Mouse (Mus musculus) limb, embryonic 10.5 days (tissue): ENCODE measurements at regions not wholly inside any gene's neighbourhood (a gene's known extent, or its start where the extent isn't known, plus 50 kb on each side); places are given as distances from the start of the nearest gene placed in this dataset.

Experiments
- DNase-seq: peaks from one replicate; pipeline ENCODE4 v3.0.0-alpha.2; 2017; ENCODE audit warnings: low spot score
- H3K27ac ChIP-seq: fragments of 300-500 bp; sonication (generic); 2 replicates; pipeline ENCODE4 v1.5.1; 2016; ENCODE audit warnings: mild to moderate bottlenecking
- H3K27me3 ChIP-seq: fragments of 300-500 bp; sonication (generic); 2 replicates; pipeline ENCODE4 v1.6.1; 2016; ENCODE audit warnings: low read depth, mild to moderate bottlenecking; ENCODE audit not compliant: poor library complexity, severe bottlenecking
- H3K36me3 ChIP-seq: fragments of 300-500 bp; sonication (generic); 2 replicates; pipeline ENCODE4 v1.6.1; 2016; ENCODE audit warnings: mild to moderate bottlenecking, moderate library complexity
- H3K4me1 ChIP-seq: fragments of 300-500 bp; sonication (generic); 2 replicates; pipeline ENCODE4 v1.6.1; 2016
- H3K4me3 ChIP-seq: fragments of 300-500 bp; sonication (generic); 2 replicates; pipeline ENCODE4 v1.5.1; 2016; ENCODE audit warnings: mild to moderate bottlenecking, moderate library complexity
- H3K9me3 ChIP-seq: fragments of 300-500 bp; sonication (generic); replicated peaks from 2 replicates; pipeline ENCODE4 v1.6.1; 2016; ENCODE audit warnings: mild to moderate bottlenecking
- WGBS: fragments of 180-500 bp; shearing (Covaris S2); methylation state at CpG from one replicate; pipeline ENCODE4 v1.1.7; 2016; 5-methylcytosine and 5-hydroxymethylcytosine counted together

GRCm38 (mm10) chr2:61527127-61527526 lies 51.3 kb upstream of the Tank start:
- 87% methylated on average over 3 of the region's 3 CpGs for WGBS
- Histone ChIP-seq H3K27me3 (no peaks in the 10 kb centered on the region), H3K9me3 (no peaks in the 10 kb centered on the region), H3K4me3 (no peak overlapping the region), H3K36me3 (no peaks in the 10 kb centered on the region), H3K27ac (no peak overlapping the region), H3K4me1 (no peaks in the 10 kb centered on the region)
- no peak for DNase-seq

- no peaks in the 10 kb centered on the region for H3K9me3 ChIP-seq
- no peaks in the 10 kb centered on the region for H3K36me3 ChIP-seq
- H3K4me1 ChIP-seq: no peaks in the 10 kb centered on the region
- 88% methylated on average over 6 of the region's 6 CpGs for WGBS
- no peak overlapping the region for H3K27ac ChIP-seq
- no peak overlapping the region for H3K4me3 ChIP-seq
- H3K27me3 ChIP-seq: no peaks in the 10 kb centered on the region
- no peak for DNase-seq
Measured at GRCm38 (mm10) chr2:61524060-61524734, 54.2 kb upstream of the Tank start.

DNA sequence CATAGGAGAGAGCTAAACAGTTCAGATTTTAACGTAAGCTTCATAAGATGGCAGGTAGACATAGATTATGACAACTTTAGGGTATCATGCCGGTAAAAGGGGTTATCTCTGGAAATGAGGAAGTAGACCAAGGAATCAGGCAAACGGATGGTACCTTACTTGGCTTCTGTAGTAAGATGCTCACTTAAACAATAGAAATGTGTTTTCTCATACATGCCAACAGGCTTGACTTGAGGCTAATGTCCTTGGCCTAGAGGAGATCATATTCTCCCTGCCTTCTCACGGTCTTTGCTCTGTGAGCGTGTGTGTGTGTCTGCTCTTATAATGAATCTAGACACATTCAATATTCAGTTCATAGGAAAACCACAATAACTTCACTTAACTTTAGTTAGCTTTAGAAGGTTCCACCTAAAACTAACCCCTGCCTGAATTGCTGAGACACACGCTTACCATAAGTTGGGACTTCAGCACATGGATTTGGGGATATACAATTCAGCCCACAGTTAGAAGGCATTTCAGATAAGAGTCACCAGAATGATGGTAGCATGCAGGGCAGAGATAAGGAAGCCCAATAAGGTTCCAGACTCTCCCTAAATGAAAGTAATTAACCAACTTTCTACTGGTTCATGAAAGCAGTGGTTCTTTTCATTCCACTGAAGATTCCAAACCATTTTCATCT lies 63.8 kb upstream of the Tank start:
- Histone ChIP-seq H3K4me1 (no peaks in the 10 kb centered on the region), H3K36me3 (no peaks in the 10 kb centered on the region), H3K4me3 (no peak overlapping the region), H3K27ac (no peak overlapping the region), H3K27me3 (no peaks in the 10 kb centered on the region), H3K9me3 (no peaks in the 10 kb centered on the region)
- DNase-seq: no peak
- WGBS: 96% methylated on average over 6 of the region's 6 CpGs

DNA sequence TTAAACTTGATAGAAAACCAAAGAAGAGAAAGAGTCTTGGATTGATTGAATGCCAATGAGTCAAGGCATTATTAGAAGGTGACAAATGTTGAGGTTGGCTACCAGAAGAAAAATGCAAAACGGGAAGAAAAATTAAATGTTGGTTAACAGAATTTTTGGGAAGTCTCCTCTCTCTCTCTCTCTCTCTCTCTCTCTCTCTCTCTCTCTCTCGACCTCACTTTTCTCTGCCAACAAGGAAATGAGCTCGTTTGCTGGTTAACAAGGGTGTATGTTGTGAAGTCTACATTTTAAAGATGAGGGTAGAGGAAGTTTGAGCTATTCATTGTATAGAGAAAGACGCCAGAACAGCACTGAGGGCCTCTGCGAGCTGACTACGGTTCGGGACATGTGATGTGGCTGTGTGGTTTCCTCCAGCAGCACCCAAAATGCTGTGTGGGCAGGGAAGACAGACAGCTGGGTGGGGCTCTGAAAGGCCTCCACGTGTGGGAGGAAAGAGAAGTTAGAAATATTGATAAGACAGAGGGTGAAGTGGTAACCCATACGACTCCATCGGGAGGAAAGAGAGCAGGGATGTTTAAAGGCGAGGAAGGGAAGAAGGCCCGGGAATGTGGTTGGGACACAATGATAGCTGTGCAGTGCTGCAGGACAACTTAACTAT lies 64.5 kb upstream of the Tank start:
- H3K27ac ChIP-seq: no peak overlapping the region

DNA sequence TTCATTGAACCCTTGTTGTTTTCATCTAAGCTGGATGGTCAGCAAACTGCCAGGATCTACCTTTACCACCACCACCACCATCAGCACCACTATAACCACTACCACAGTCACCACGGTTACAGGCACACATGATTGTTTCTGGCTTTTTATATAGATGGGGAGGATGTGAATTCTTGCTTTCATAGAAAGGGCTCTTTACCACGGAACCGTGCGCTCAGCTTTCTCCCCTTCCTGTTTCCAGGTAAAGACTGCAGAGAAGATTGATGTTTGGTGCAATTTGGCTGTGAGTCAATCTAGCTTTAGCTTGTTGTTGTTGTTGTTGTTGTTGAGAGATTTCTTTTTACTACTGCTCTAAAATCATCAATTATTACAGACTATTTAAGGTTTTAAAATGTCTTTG lies 74.8 kb upstream of the Tank start:
- Histone ChIP-seq H3K27me3 (no peaks in the 10 kb centered on the region), H3K27ac (no peak overlapping the region), H3K9me3 (no peaks in the 10 kb centered on the region), H3K4me3 (no peak overlapping the region), H3K4me1 (no peaks in the 10 kb centered on the region), H3K36me3 (no peaks in the 10 kb centered on the region)
- no peak for DNase-seq
- 91% methylated on average over 4 of the region's 4 CpGs for WGBS

More for the DNA sequence above, 64.5 kb upstream of the Tank start:
- Histone ChIP-seq H3K27me3 (no peaks in the 10 kb centered on the region), H3K9me3 (no peaks in the 10 kb centered on the region), H3K4me3 (no peak overlapping the region), H3K4me1 (no peaks in the 10 kb centered on the region), H3K36me3 (no peaks in the 10 kb centered on the region)
- no peak for DNase-seq
- 83% methylated on average over 12 of the region's 12 CpGs for WGBS

GRCm38 (mm10) chr2:61501922-61502321 lies 76.5 kb upstream of the Tank start:
- Histone ChIP-seq H3K27ac (no peak overlapping the region), H3K36me3 (no peaks in the 10 kb centered on the region), H3K4me3 (no peak overlapping the region), H3K9me3 (no peaks in the 10 kb centered on the region), H3K4me1 (no peaks in the 10 kb centered on the region), H3K27me3 (no peaks in the 10 kb centered on the region)
- 91% methylated on average over 5 of the region's 5 CpGs for WGBS
- no peak for DNase-seq

DNA sequence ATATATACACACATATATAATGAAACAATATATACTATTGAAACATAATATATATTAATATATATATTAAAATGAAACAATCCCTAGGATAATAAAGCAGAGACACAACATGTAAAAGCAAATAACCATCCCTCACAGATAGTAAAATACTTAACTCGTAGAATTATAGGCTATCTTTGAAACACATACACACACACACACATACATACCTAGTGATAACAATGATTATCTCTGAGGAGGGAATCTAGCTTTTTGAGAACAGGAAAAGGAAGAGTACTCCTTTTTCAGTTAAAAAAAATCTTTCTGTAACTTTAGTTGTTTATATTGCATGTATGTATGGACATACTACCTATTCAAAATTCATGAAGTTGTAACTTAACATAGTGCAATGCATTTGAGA lies 79.1 kb upstream of the Tank start:
- Histone ChIP-seq H3K4me1 (no peaks in the 10 kb centered on the region), H3K27me3 (no peaks in the 10 kb centered on the region), H3K27ac (no peak overlapping the region), H3K9me3 (no peaks in the 10 kb centered on the region), H3K4me3 (no peak overlapping the region), H3K36me3 (no peaks in the 10 kb centered on the region)
- WGBS: 85% methylated on average over 1 of the region's 1 CpGs
- no peak for DNase-seq

GRCm38 (mm10) chr2:61497930-61498329 lies 80.5 kb upstream of the Tank start:
- H3K27ac ChIP-seq: no peak overlapping the region
- 84% methylated on average over 5 of the region's 5 CpGs for WGBS
- H3K36me3 ChIP-seq: no peaks in the 10 kb centered on the region
- H3K4me3 ChIP-seq: no peak overlapping the region
- no peaks in the 10 kb centered on the region for H3K9me3 ChIP-seq
- H3K27me3 ChIP-seq: no peaks in the 10 kb centered on the region
- peaks cover 4% of the 10 kb centered on the region; the same call in 1 of the 2 replicates for H3K4me1 ChIP-seq
- DNase-seq: no peak

GRCm38 (mm10) chr2:61496968-61497367 lies 81.4 kb upstream of the Tank start:
- peaks cover 4% of the 10 kb centered on the region; the same call in 1 of the 2 replicates for H3K4me1 ChIP-seq
- 94% methylated on average over 2 of the region's 2 CpGs for WGBS
- no peaks in the 10 kb centered on the region for H3K27me3 ChIP-seq
- H3K4me3 ChIP-seq: no peak overlapping the region
- no peaks in the 10 kb centered on the region for H3K36me3 ChIP-seq
- H3K27ac ChIP-seq: no peak overlapping the region
- no peak for DNase-seq
- no peaks in the 10 kb centered on the region for H3K9me3 ChIP-seq

- no peak overlapping the region for H3K4me3 ChIP-seq
- 44% methylated on average over 11 of the region's 11 CpGs for WGBS
- H3K9me3 ChIP-seq: no peaks in the 10 kb centered on the region
- H3K4me1 ChIP-seq: peaks cover 4% of the 10 kb centered on the region; the same call in 1 of the 2 replicates
- DNase-seq: peak; percentile 88
- no peaks in the 10 kb centered on the region for H3K27me3 ChIP-seq
- H3K36me3 ChIP-seq: no peaks in the 10 kb centered on the region
- no peak overlapping the region for H3K27ac ChIP-seq
Measured at GRCm38 (mm10) chr2:61493918-61494712, 84.3 kb upstream of the Tank start.

DNA sequence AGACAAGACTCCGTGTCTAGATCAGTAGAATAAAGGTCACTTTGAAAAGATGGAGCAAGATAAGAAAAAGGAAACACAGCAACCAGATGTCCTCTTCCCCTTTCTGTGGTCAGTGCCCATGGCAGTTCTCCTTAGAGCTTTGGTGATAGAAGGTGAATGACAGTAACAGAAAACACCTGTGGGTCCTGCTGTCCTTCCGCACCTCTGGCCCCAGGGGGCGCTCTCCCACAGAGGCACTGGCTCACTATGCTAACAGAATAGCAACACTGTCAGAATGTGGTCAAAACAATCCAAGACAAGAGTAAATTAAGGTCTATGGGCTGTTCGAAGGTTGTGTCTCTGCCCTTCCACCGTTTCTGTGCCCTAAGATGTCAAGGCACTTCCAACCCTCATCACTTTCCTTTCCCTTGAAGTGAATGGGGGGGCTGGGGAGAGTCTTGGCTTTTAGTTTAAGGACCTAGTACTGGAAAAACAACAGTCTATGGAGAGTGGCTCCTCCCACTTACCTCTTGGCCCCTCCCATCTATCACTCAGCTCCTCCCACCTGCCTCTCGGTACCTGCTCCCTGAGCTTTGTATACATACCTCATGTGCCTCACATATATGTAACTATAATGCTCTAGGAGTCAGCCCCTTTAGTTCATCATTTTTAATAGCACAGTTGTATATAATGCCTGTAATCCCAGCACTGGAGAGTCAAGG lies 86.2 kb upstream of the Tank start:
- H3K4me3 ChIP-seq: no peak overlapping the region
- no peak for DNase-seq

GRCm38 (mm10) chr2:61490436-61491109 lies 87.8 kb upstream of the Tank start:
- Histone ChIP-seq H3K9me3 (no peaks in the 10 kb centered on the region), H3K27me3 (no peaks in the 10 kb centered on the region), H3K4me3 (no peak overlapping the region), H3K4me1 (peaks cover 4% of the 10 kb centered on the region; the same call in 1 of the 2 replicates), H3K27ac (no peak overlapping the region), H3K36me3 (no peaks in the 10 kb centered on the region)
- 89% methylated on average over 10 of the region's 10 CpGs for whole genome bisulfite sequencing
- DNase-seq: no peak

More for the DNA sequence above, 86.2 kb upstream of the Tank start:
- H3K9me3 ChIP-seq: no peaks in the 10 kb centered on the region
- no peaks in the 10 kb centered on the region for H3K36me3 ChIP-seq
- 63% methylated on average over 6 of the region's 6 CpGs for WGBS
- no peak overlapping the region for H3K27ac ChIP-seq
- peaks cover 4% of the 10 kb centered on the region; the same call in 1 of the 2 replicates for H3K4me1 ChIP-seq
- no peaks in the 10 kb centered on the region for H3K27me3 ChIP-seq
